Mouse (Mus musculus) E14TG2a.4 (cell line): ENCODE measurements at regions not wholly inside any gene's neighbourhood (a gene's known extent, or its start where the extent isn't known, plus 50 kb on each side); places are given as distances from the start of the nearest gene placed in this dataset.

Source experiments
- CTCF ChIP-seq: conservative IDR thresholded peaks from 2 replicates; pipeline ENCODE4 v1.5.1; 2014; ENCODE audit warnings: low read length
- NANOG ChIP-seq: IDR thresholded peaks from 2 replicates; pipeline ENCODE4 v1.6.1; 2014; ENCODE audit warnings: borderline replicate concordance, low read length, mixed read lengths
- POU5F1 ChIP-seq: IDR thresholded peaks from 2 replicates; pipeline ENCODE4 v1.6.1; 2014; ENCODE audit warnings: low read length, borderline replicate concordance

DNA sequence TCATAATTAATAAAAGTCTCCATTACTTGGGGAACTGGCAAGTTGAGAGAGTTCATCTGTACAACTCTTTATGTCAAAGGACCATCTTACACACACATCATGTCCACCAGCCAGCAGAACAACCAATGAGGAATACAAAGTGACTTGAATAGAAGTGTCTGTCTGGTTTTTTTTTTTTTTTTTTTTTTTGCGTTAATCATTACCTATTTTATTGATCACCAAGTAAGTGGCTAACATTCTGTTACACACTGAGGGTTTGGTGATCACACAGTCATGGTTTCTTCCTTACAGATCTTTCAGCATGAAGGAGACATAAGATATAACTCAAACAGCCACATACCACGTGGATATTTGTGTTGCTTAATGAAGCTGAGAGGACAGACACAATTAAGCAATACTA, 147.6 kb upstream of the Adamts3 start:
- no peak for TF ChIP-seq POU5F1
- TF ChIP-seq CTCF = no peak
- TF ChIP-seq NANOG = no peak
